Mouse (Mus musculus): ENCODE results near the gene Raet1e. TPM values are rescaled to one million over a fixed set of nuclear protein-coding genes. Genes with fewer than 3 reads are reported as not detected.
"Not testable (repeated sequence)": the region's sequence is repeated elsewhere in the genome, so short reads cannot be mapped to it uniquely, and the experiment has no call there.

Gene Raet1e
- polyA plus RNA-seq, 1 experiment from 2014 or later, result 6.8 TPM

GRCm38 (mm10) chr10:22273684-22274305 lies 115.4 kb downstream of the Raet1e start:
- Histone ChIP-seq H3K9me3 (replicated peaks; ENCODE audit: low read length) (no peaks in the 10 kb centered on the region), H3K4me2 (ENCODE audit: low read length) (peak overlapping the region; percentile 92), H3K27ac (no peak overlapping the region), H3K36me3 (ENCODE audit: insufficient read depth, low read length) (no peaks in the 10 kb centered on the region), H3K9ac (ENCODE audit: low read depth, low read length) (0 out of 2 replicates have a peak overlapping the region, but pooled peaks have one; percentile 23), H3K4me3 (replicated peaks; ENCODE audit: low read depth, low read length) (peak overlapping the region; percentile 46), H3K4me1 (replicated peaks; ENCODE audit: insufficient read depth, low read length) (no peaks in the 10 kb centered on the region), H3K27me3 (ENCODE audit: insufficient read depth, low read length) (no peaks in the 10 kb centered on the region)
- WGBS, result under 1% methylated on average over 41 of the region's 41 CpGs
- peak; percentile 17; the same call in 1 of the 2 replicates for ATAC-seq (replicated peaks; ENCODE audit: low FRiP score, low read depth)
- TF ChIP-seq CTCF (IDR thresholded peaks at IDR 0.05; ENCODE audit: low read depth), result no peak
- no peak for DNase-seq (ENCODE audit: low spot score)

DNA sequence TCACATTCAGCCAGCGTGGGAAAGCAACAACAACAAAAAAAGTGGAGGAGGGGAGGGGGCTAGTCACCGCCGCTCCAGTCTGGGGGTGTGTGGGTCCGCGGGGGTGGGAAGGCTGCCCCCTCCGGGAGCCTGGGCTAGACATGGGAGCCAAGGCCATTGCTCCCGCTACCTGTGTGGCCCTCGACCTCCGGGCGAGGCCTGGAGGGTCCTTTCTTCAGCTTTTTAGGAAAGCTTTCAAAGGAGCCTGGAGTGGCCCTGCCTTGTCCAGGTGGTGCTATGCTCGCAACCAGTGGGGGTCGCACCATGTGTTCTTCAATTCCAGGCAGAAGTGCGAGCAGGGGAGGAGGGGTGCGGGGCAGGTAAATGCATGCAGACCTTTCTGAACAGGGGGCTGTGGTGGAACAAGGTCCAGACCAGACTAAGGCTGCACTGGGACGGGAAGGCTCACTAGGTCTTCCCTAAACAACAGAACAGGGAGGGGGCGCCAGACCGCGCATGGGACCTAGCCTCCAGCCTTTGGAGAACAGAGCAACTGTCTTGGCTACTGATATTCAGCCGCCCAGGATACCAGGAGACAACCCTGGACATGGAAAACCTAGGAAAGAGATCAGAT lies 116.2 kb downstream of the Raet1e start:
- peak overlapping the region; percentile 46; the same call in 1 of the 2 replicates for H3K4me3 ChIP-seq (replicated peaks; ENCODE audit: low read depth, low read length)
- peak overlapping the region; percentile 92 for H3K4me2 ChIP-seq (ENCODE audit: low read length)
- no peak overlapping the region for H3K9ac ChIP-seq (ENCODE audit: low read depth, low read length)
- H3K4me1 ChIP-seq (replicated peaks; ENCODE audit: insufficient read depth, low read length), result no peaks in the 10 kb centered on the region
- no peaks in the 10 kb centered on the region for H3K27me3 ChIP-seq (ENCODE audit: insufficient read depth, low read length)
- WGBS, result 10% methylated on average over 19 of the region's 19 CpGs
- no peak; the same call in 1 of the 2 replicates for TF ChIP-seq CTCF (IDR thresholded peaks at IDR 0.05; ENCODE audit: low read depth)
- H3K27ac ChIP-seq, result no peak overlapping the region
- DNase-seq (ENCODE audit: low spot score), result no peak
- H3K36me3 ChIP-seq (ENCODE audit: insufficient read depth, low read length), result no peaks in the 10 kb centered on the region
- H3K9me3 ChIP-seq (replicated peaks; ENCODE audit: low read length), result no peaks in the 10 kb centered on the region
- peak; percentile 36 for ATAC-seq (replicated peaks; ENCODE audit: low FRiP score, low read depth)

GRCm38 (mm10) chr10:22278468-22278867 lies 120.1 kb downstream of the Raet1e start:
- not testable (repeated sequence) for H3K9ac ChIP-seq (ENCODE audit: low read depth, low read length); H3K4me1 ChIP-seq (replicated peaks; ENCODE audit: insufficient read depth, low read length); DNase-seq (ENCODE audit: low spot score); H3K27me3 ChIP-seq (ENCODE audit: insufficient read depth, low read length); H3K36me3 ChIP-seq (ENCODE audit: insufficient read depth, low read length); H3K27ac ChIP-seq; H3K4me2 ChIP-seq (ENCODE audit: low read length); H3K9me3 ChIP-seq (replicated peaks; ENCODE audit: low read length); H3K4me3 ChIP-seq (replicated peaks; ENCODE audit: low read depth, low read length); ATAC-seq (replicated peaks; ENCODE audit: low FRiP score, low read depth)
- 97% methylated on average over 2 of the region's 2 CpGs for WGBS

DNA sequence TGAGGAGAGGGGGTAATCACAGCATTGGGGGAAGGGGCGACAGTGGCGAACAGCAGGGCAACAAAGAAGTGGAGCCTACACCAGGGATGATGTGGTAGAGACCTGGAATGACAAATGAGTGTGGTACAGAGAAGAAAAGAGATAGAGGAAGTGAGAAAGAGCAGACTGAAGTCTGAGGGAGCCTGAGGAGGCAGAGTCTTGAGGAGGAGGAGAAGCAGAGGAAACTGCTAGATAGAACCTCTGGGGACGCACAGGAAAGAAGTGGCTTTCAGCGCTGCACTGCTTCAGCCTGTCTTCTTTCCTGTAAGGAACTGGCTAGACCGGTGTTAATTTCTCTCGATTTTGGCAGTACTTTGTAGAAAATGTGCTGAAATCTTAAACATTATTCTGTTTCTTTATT lies 124.4 kb downstream of the Raet1e start:
- H3K27ac ChIP-seq, result no peak overlapping the region
- DNase-seq (ENCODE audit: low spot score) (no peak), ATAC-seq (replicated peaks; ENCODE audit: low FRiP score, low read depth) (no peak)
- H3K9ac ChIP-seq (ENCODE audit: low read depth, low read length), result no peak overlapping the region
- H3K4me3 ChIP-seq (replicated peaks; ENCODE audit: low read depth, low read length), result no peak overlapping the region
- no peaks in the 10 kb centered on the region for H3K27me3 ChIP-seq (ENCODE audit: insufficient read depth, low read length)
- no peak overlapping the region for H3K4me2 ChIP-seq (ENCODE audit: low read length)
- TF ChIP-seq CTCF (IDR thresholded peaks at IDR 0.05; ENCODE audit: low read depth), result no peak
- WGBS, result 46% methylated on average over 6 of the region's 6 CpGs
- no peaks in the 10 kb centered on the region for H3K9me3 ChIP-seq (replicated peaks; ENCODE audit: low read length)
- H3K4me1 ChIP-seq (replicated peaks; ENCODE audit: insufficient read depth, low read length), result no peaks in the 10 kb centered on the region
- H3K36me3 ChIP-seq (ENCODE audit: insufficient read depth, low read length), result no peaks in the 10 kb centered on the region

DNA sequence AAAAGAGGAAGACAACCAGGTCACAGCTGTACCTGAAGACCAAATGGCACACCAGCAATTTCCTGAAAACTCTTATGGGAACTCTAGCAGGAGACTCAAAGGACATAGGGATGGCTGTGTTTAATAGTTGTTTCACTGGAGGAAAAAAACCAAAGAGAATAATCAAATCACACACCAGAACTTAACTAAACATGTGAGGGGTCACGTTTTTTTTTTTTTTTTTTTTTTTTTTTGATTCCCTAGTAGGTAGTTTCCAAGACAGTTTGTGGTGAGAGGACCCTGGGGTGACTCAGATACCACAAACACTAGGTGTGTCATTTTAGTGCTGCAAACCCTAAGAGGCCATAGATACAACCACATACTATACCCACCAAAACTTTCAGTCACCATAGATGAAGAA lies 137.3 kb downstream of the Raet1e start:
- ATAC-seq (replicated peaks; ENCODE audit: low FRiP score, low read depth) (no peak), DNase-seq (ENCODE audit: low spot score) (no peak)
- no peak overlapping the region for H3K9ac ChIP-seq (ENCODE audit: low read depth, low read length)
- no peaks in the 10 kb centered on the region for H3K4me1 ChIP-seq (replicated peaks; ENCODE audit: insufficient read depth, low read length)
- H3K4me3 ChIP-seq (replicated peaks; ENCODE audit: low read depth, low read length), result no peak overlapping the region
- no peaks in the 10 kb centered on the region for H3K9me3 ChIP-seq (replicated peaks; ENCODE audit: low read length)
- no peaks in the 10 kb centered on the region for H3K36me3 ChIP-seq (ENCODE audit: insufficient read depth, low read length)
- H3K27ac ChIP-seq, result no peak overlapping the region
- H3K4me2 ChIP-seq (ENCODE audit: low read length), result no peak overlapping the region
- 22% methylated on average over 1 of the region's 1 CpGs for WGBS
- H3K27me3 ChIP-seq (ENCODE audit: insufficient read depth, low read length), result no peaks in the 10 kb centered on the region
- TF ChIP-seq CTCF (IDR thresholded peaks at IDR 0.05; ENCODE audit: low read depth), result no peak

DNA sequence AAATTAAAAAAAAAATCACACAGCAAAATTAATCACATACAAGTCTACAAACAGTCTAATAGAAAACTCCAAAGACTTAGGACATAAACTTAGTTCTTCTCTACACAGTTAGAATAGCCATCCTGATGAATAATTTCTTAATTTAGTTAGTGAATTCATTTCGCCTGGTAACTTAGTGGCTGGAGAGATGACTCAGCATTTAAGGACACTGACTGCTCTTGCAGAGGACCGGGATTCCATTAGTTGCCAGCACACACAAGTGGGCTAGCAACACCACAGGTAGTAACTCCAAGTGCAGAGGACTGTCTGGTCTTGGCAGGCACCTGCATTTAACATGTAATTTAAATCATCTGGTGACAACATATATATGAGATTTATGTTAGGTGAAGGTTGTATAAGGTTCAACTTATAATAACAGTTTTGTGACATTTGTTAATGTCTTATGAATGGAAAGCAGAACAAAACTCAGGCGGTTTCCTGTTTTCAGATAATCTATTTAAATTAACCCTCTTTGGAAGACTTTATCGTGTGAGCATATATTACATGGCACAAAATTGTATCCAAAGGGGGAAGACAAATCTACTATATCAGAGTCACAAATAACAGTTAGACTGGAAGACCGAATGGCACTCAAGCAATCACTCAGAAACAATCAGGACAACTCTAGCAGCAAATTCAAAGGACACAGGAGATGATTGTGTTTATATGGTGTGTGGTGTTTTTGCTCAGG lies 138.8 kb downstream of the Raet1e start:
- no peaks in the 10 kb centered on the region for H3K4me1 ChIP-seq (replicated peaks; ENCODE audit: insufficient read depth, low read length)
- H3K27ac ChIP-seq, result no peak overlapping the region
- no peak for ATAC-seq (replicated peaks; ENCODE audit: low FRiP score, low read depth)
- DNase-seq (ENCODE audit: low spot score), result no peak
- H3K9ac ChIP-seq (ENCODE audit: low read depth, low read length), result no peak overlapping the region
- 69% methylated on average over 5 of the region's 5 CpGs for WGBS
- H3K9me3 ChIP-seq (replicated peaks; ENCODE audit: low read length), result no peaks in the 10 kb centered on the region
- no peaks in the 10 kb centered on the region for H3K27me3 ChIP-seq (ENCODE audit: insufficient read depth, low read length)
- TF ChIP-seq CTCF (IDR thresholded peaks at IDR 0.05; ENCODE audit: low read depth), result no peak
- H3K4me2 ChIP-seq (ENCODE audit: low read length), result no peak overlapping the region
- H3K36me3 ChIP-seq (ENCODE audit: insufficient read depth, low read length), result no peaks in the 10 kb centered on the region
- H3K4me3 ChIP-seq (replicated peaks; ENCODE audit: low read depth, low read length), result no peak overlapping the region
